Mouse (Mus musculus) lung, embryonic 14.5 days (tissue): Measurements from ENCODE around the gene Rxfp4. TPM values are rescaled to one million over a fixed set of nuclear protein-coding genes. Genes with fewer than 3 reads are reported as not detected.

Experiments used
- ATAC-seq: fragments of 200-750 bp; cut with Nextera tagmentation; 2 replicates; pipeline ENCODE4 v1.8.0; 2017; ENCODE audit warnings: mild to moderate bottlenecking, moderate TSS enrichment, moderate library complexity; ENCODE audit not compliant: insufficient read depth
- DNase-seq: peaks from one replicate; pipeline ENCODE4 v3.0.0-alpha.2; 2015
- H3K27ac ChIP-seq: fragments of 300-500 bp; sonication (generic); 2 replicates; pipeline ENCODE4 v1.5.1; 2014; ENCODE audit warnings: low read depth, mild to moderate bottlenecking, moderate library complexity
- H3K27me3 ChIP-seq: fragments of 300-500 bp; sonication (generic); 2 replicates; pipeline ENCODE4 v1.6.1; 2014; ENCODE audit warnings: low read length, control low read depth; ENCODE audit not compliant: insufficient read depth
- H3K36me3 ChIP-seq: fragments of 300-500 bp; sonication (generic); 2 replicates; pipeline ENCODE4 v1.6.1; 2014; ENCODE audit warnings: control low read depth; ENCODE audit not compliant: insufficient read depth
- H3K4me1 ChIP-seq: fragments of 300-500 bp; sonication (generic); 2 replicates; pipeline ENCODE4 v1.6.1; 2014; ENCODE audit warnings: antibody characterized with exemption, control low read depth; ENCODE audit not compliant: insufficient read depth
- H3K4me2 ChIP-seq: fragments of 300-500 bp; sonication (generic); 2 replicates; pipeline ENCODE4 v1.6.1; 2014; ENCODE audit warnings: mild to moderate bottlenecking
- H3K4me3 ChIP-seq: fragments of 300-500 bp; sonication (generic); 2 replicates; pipeline ENCODE4 v1.5.1; 2014; ENCODE audit warnings: low read depth, low read length
- H3K9ac ChIP-seq: fragments of 300-500 bp; sonication (generic); 2 replicates; pipeline ENCODE4 v1.6.1; 2014
- H3K9me3 ChIP-seq: fragments of 300-500 bp; sonication (generic); 2 replicates; pipeline ENCODE4 v1.6.1; 2016; ENCODE audit warnings: low read depth, low read length, control low read depth
- CTCF ChIP-seq: IDR thresholded peaks from 2 replicates; pipeline ENCODE4 v1.5.1; 2016; ENCODE audit warnings: antibody characterized with exemption, low read depth
- WGBS: fragments of 180-500 bp; shearing (Covaris S2); extraction: QIAGEN DNeasy Blood & Tissue Kit; methylation state at CpG from one replicate; pipeline ENCODE4 v1.1.7; 2014; 5-methylcytosine and 5-hydroxymethylcytosine counted together
- polyA plus RNA-seq: library from polyadenylated mRNA; unstranded; fragments of >200 nt; fragmentation: Nextera tagmentation; extraction: Ambion mirVana; gene quantifications from 2 replicates; pipeline ENCODE4 v1.2.1, GENCODE M21; 2014

Rxfp4 gene
- not detected in 2 replicates for polyA plus RNA-seq

DNA sequence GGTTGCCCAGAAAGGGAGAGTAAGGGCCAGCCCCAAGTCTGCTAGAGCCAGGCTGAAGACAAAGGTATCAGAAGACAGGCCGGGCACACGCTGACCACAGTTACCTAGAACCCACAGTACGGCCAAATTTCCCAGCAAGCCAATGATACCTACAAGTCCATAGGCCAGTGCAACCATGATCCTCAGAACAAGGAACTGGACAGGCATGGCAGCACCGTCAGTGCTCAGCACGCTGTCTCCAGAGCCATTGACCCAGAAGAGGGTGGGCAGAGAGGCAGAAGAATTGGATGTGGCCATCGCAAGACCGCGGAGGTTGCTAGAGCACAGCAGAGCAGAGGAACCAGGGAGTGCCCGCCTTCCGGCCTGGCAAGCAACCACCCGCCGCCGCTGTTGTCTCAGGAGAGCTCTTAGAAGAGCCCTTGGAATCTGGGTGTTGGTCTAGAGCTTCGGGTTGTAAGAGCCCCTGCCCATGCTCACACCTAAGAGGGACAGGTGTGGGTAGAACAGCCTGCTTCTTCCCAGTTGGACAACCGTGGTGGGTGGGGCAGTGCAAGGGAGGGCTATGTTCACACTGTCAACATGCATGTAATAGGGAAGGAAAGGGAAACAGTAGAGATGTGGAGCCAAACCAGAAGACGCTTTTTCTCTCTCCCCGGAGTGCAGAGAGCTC lies at the start of gene Rxfp4:
Gene Rxfp4, minus strand, starts transcription at position 297 of the 670 bp plus-strand sequence.
- Histone ChIP-seq H3K27me3 (no peaks in the 10 kb centered on the region), H3K9me3 (no peaks in the 10 kb centered on the region), H3K4me2 (no peak within 1 kb of the TSS), H3K4me1 (no peaks in the 10 kb centered on the region), H3K9ac (no peak within 1 kb of the TSS), H3K4me3 (no peak within 1 kb of the TSS), H3K27ac (0 out of 2 replicates have a peak within 1 kb of the TSS, but pooled peaks have one; percentile 10), H3K36me3 (peaks cover 12% of the 10 kb centered on the region)
- DNase-seq (no peak), ATAC-seq (0 out of 2 replicates have a peak, but pooled peaks have one; percentile 12)
- no peak for TF ChIP-seq CTCF
- WGBS = 75% methylated on average over 17 of the region's 17 CpGs

DNA sequence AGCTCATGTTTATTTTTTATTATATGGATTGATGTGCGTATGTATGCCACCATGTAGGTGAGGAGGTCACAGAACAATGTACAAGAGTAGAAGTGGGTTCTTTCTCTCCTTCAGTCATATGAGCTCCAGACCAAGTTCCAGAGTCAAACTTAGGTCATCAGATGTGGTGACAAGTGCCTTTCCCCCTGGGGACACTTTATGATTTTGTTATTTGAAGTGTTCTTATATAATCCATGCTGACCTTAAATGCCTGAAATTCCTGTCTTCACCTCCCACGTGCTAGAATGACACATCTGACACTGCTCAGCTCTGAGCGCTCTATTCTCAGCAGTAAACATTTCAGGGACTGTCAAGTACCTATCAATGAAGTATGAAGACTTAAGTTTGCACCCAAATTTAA lies 48.3 kb upstream of the Rxfp4 start:
- no peak overlapping the region for H3K4me2 ChIP-seq
- no peak overlapping the region for H3K4me3 ChIP-seq
- TF ChIP-seq CTCF = no peak
- no peak overlapping the region for H3K9ac ChIP-seq
- no peaks in the 10 kb centered on the region for H3K27me3 ChIP-seq
- DNase-seq = no peak
- no peak overlapping the region for H3K27ac ChIP-seq
- H3K9me3 ChIP-seq = no peaks in the 10 kb centered on the region
- peaks cover 94% of the 10 kb centered on the region for H3K36me3 ChIP-seq
- H3K4me1 ChIP-seq = no peaks in the 10 kb centered on the region
- 49% methylated on average over 3 of the region's 3 CpGs for WGBS
- ATAC-seq = no peak

GRCm38 (mm10) chr3:88700247-88700646 lies 47.3 kb upstream of the Rxfp4 start:
- ATAC-seq = no peak
- Histone ChIP-seq H3K9me3 (no peaks in the 10 kb centered on the region), H3K4me2 (no peak overlapping the region), H3K27ac (no peak overlapping the region), H3K9ac (no peak overlapping the region), H3K27me3 (no peaks in the 10 kb centered on the region), H3K4me1 (no peaks in the 10 kb centered on the region), H3K4me3 (no peak overlapping the region), H3K36me3 (peaks cover 94% of the 10 kb centered on the region)
- DNase-seq = no peak
- no peak for TF ChIP-seq CTCF
- WGBS = 83% methylated on average over 3 of the region's 3 CpGs

GRCm38 (mm10) chr3:88698834-88699233 lies 45.9 kb upstream of the Rxfp4 start:
- ATAC-seq = no peak
- H3K4me2 ChIP-seq = no peak overlapping the region
- no peaks in the 10 kb centered on the region for H3K27me3 ChIP-seq
- no peak overlapping the region for H3K4me3 ChIP-seq
- 91% methylated on average over 6 of the region's 6 CpGs for WGBS
- peaks cover 94% of the 10 kb centered on the region for H3K36me3 ChIP-seq
- no peaks in the 10 kb centered on the region for H3K4me1 ChIP-seq
- no peaks in the 10 kb centered on the region for H3K9me3 ChIP-seq
- H3K9ac ChIP-seq = no peak overlapping the region
- TF ChIP-seq CTCF = no peak
- no peak for DNase-seq
- no peak overlapping the region for H3K27ac ChIP-seq

GRCm38 (mm10) chr3:88698051-88698450 lies 45.1 kb upstream of the Rxfp4 start:
- no peak overlapping the region for H3K27ac ChIP-seq
- H3K27me3 ChIP-seq = no peaks in the 10 kb centered on the region
- no peak overlapping the region for H3K4me3 ChIP-seq
- DNase-seq (no peak), ATAC-seq (no peak)
- no peak overlapping the region for H3K9ac ChIP-seq
- WGBS = 79% methylated on average over 1 of the region's 1 CpGs
- H3K4me2 ChIP-seq = no peak overlapping the region
- H3K36me3 ChIP-seq = peaks cover 95% of the 10 kb centered on the region
- no peaks in the 10 kb centered on the region for H3K9me3 ChIP-seq
- H3K4me1 ChIP-seq = no peaks in the 10 kb centered on the region
- TF ChIP-seq CTCF = no peak

DNA sequence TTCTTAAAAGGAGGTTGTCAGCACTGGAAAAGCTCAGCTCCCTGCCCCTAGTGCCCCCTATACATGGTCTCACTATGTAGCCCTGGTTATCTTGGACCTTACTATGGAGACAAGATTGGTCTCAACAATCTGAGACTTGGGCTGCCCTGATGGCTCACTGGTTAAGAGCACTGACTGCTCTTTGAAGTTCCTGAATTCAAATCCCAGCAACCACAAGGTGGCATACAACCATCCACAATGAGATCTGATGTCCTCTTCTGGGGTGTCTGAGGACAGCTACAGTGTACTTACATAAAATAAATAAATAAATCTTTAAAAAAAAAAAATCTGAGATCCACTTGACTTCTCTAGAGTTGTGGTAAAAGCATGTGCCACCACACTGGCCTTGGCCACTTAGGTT lies 42.6 kb upstream of the Rxfp4 start:
- Histone ChIP-seq H3K9me3 (no peaks in the 10 kb centered on the region), H3K4me1 (no peaks in the 10 kb centered on the region), H3K4me3 (no peak overlapping the region), H3K36me3 (peaks cover 99% of the 10 kb centered on the region), H3K9ac (no peak overlapping the region), H3K27me3 (no peaks in the 10 kb centered on the region), H3K27ac (no peak overlapping the region), H3K4me2 (no peak overlapping the region)
- no peak for TF ChIP-seq CTCF
- ATAC-seq (no peak), DNase-seq (no peak)

DNA sequence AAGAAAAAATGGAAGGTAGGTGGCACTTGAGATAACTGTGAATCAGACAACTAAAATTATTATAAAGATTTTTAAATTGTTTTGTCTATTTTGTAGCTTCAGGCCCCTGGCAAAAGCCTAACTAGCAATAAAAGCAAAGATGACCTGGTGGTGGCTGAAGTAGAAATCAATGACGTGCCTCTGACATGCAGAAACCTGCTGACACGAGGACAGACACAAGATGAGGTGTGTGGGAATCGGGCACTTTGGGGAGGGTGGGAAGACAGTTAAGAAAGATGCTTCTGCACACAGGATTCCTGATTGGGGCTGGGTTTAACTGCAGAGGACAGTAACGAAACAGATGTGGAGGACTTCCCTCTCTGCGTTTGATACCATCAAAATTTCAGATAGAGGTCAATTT lies 36.1 kb upstream of the Rxfp4 start:
- no peaks in the 10 kb centered on the region for H3K9me3 ChIP-seq
- no peak overlapping the region for H3K4me2 ChIP-seq
- WGBS = 75% methylated on average over 5 of the region's 5 CpGs
- H3K4me3 ChIP-seq = no peak overlapping the region
- TF ChIP-seq CTCF = no peak
- no peaks in the 10 kb centered on the region for H3K27me3 ChIP-seq
- ATAC-seq = no peak
- H3K9ac ChIP-seq = no peak overlapping the region
- H3K4me1 ChIP-seq = peaks cover 6% of the 10 kb centered on the region
- DNase-seq = no peak
- H3K27ac ChIP-seq = no peak overlapping the region
- peaks cover 69% of the 10 kb centered on the region for H3K36me3 ChIP-seq
